Comparison of ENCODE assay signal across 11 mouse cellular contexts in the genomic region with DNA sequence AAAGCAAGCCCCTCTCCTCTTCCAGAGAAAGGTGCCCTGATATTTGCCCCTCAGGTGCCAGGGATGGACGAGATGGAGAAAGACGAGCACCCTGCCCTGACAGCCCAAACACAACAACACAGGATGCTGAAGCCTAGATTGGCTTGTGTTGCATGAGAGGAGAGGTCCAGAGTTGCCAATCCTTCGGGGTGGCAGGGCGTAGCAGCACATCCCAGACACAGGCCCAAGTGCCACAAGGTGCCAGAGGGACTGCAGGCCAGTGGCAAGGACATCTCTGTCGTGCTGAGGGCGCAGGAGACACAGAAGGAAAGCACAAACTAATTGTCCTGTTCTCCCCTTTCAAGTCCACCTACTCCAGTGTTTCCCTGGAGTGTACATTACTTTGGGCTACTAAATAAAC. TPM values are rescaled to one million over a fixed set of nuclear protein-coding genes. Genes with fewer than 3 reads are reported as not detected.
DNase-seq lines count a peak whose midpoint lies in the region; ATAC-seq and TF ChIP-seq lines count a peak whose summit lies in the region.
"Had no signal": no experiment of that assay in that cellular context is flagged by ENCODE, and none has a peak within 500 bp of the region (broad histone marks: within the 10 kb centered on the region; RNA-seq: fewer than 3 reads in every experiment).

No protein-coding gene starts in this region.

- no peak for DNase-seq in liver, postnatal 0 days
- DNase-seq in liver, embryonic 11.5 days (ENCODE audit: low spot score), result no peak
- no peak for DNase-seq in intestine, embryonic 14.5 days (ENCODE audit: low spot score)
- DNase-seq: adrenal gland, postnatal 36 days; lung, adult 2 months; thymus, postnatal 25 days had no signal

- no peaks in the 10 kb centered on the region; the same call in 1 of the 2 replicates for H3K36me3 ChIP-seq in liver, postnatal 0 days (replicated peaks; ENCODE audit: insufficient read depth, low read length)
- peaks cover 3% of the 10 kb centered on the region; the same call in 1 of the 2 replicates for H3K36me3 ChIP-seq in liver, embryonic 11.5 days (ENCODE audit: control insufficient read depth, insufficient read depth, low read length)
- H3K36me3 ChIP-seq in forebrain, embryonic 15.5 days, result no peaks in the 10 kb centered on the region
- peaks cover 16% of the 10 kb centered on the region; the same call in 1 of the 2 replicates for H3K36me3 ChIP-seq in intestine, embryonic 14.5 days (ENCODE audit: control insufficient read depth, insufficient read depth, low read length)
- peaks cover 6% of the 10 kb centered on the region; the same call in 1 of the 2 replicates for H3K36me3 ChIP-seq in stomach, embryonic 15.5 days

- peak overlapping the region; percentile 22; the same call in 1 of the 2 replicates for H3K27ac ChIP-seq in liver, postnatal 0 days (ENCODE audit: low read depth)
- H3K27ac ChIP-seq in liver, embryonic 11.5 days (ENCODE audit: low read depth, low read length), result no peak overlapping the region; the same call in 1 of the 2 replicates
- peak overlapping the region; percentile 62; the same call in 1 of the 2 replicates for H3K27ac ChIP-seq in forebrain, embryonic 15.5 days (replicated peaks)
- no peak overlapping the region for H3K27ac ChIP-seq in intestine, embryonic 14.5 days (ENCODE audit: low read depth)
- H3K27ac ChIP-seq in stomach, embryonic 15.5 days, result no peak overlapping the region

- no peak for TF ChIP-seq CTCF in liver, postnatal 0 days (IDR thresholded peaks at IDR 0.05; ENCODE audit: low read depth)

- no peak for ATAC-seq in liver, postnatal 0 days
- no peak for ATAC-seq in liver, embryonic 11.5 days (replicated peaks; ENCODE audit: low FRiP score)
- ATAC-seq in forebrain, embryonic 15.5 days (replicated peaks), result no peak
- no peak for ATAC-seq in intestine, embryonic 14.5 days (replicated peaks; ENCODE audit: low FRiP score, low TSS enrichment, low read depth)
- no peak for ATAC-seq in stomach, embryonic 15.5 days (ENCODE audit: insufficient read depth, low FRiP score, low read depth)
- no peak for ATAC-seq in CD4-positive, CD25-positive, alpha-beta regulatory T cell, adult 4 months
- ATAC-seq in erythroid progenitor cell, adult 5-6 weeks (replicated peaks; ENCODE audit: low FRiP score, poor library complexity, severe bottlenecking), result no peak
- ATAC-seq: midbrain, embryonic 16.5 days had no signal

- no peak overlapping the region for H3K9ac ChIP-seq in liver, postnatal 0 days (replicated peaks)
- no peak overlapping the region for H3K9ac ChIP-seq in liver, embryonic 11.5 days (ENCODE audit: low read depth, low read length)
- no peak overlapping the region for H3K9ac ChIP-seq in forebrain, embryonic 15.5 days (replicated peaks)
- no peak overlapping the region for H3K9ac ChIP-seq in intestine, embryonic 14.5 days (ENCODE audit: low read length)
- H3K9ac ChIP-seq in stomach, embryonic 15.5 days, result no peak overlapping the region

- H3K4me1 ChIP-seq in liver, postnatal 0 days (ENCODE audit: insufficient read depth), result peaks cover 64% of the 10 kb centered on the region
- peaks cover 49% of the 10 kb centered on the region for H3K4me1 ChIP-seq in liver, embryonic 11.5 days (replicated peaks; ENCODE audit: control insufficient read depth, insufficient read depth, low read length)
- peaks cover 82% of the 10 kb centered on the region for H3K4me1 ChIP-seq in forebrain, embryonic 15.5 days
- H3K4me1 ChIP-seq in intestine, embryonic 14.5 days (replicated peaks; ENCODE audit: control insufficient read depth, insufficient read depth, low read length), result peaks cover 62% of the 10 kb centered on the region
- H3K4me1 ChIP-seq in stomach, embryonic 15.5 days, result peaks cover 71% of the 10 kb centered on the region

- H3K4me3 ChIP-seq in liver, postnatal 0 days (ENCODE audit: low read depth, low read length), result no peak overlapping the region
- H3K4me3 ChIP-seq in liver, embryonic 11.5 days (ENCODE audit: low read depth, low read length), result no peak overlapping the region
- H3K4me3 ChIP-seq in forebrain, embryonic 15.5 days, result no peak overlapping the region
- H3K4me3 ChIP-seq in intestine, embryonic 14.5 days (ENCODE audit: low read depth, low read length), result no peak overlapping the region
- H3K4me3 ChIP-seq in stomach, embryonic 15.5 days (replicated peaks), result no peak overlapping the region

- no peak overlapping the region for H3K4me2 ChIP-seq in liver, postnatal 0 days (ENCODE audit: low read depth, low read length)
- no peak overlapping the region for H3K4me2 ChIP-seq in liver, embryonic 11.5 days
- H3K4me2 ChIP-seq in forebrain, embryonic 15.5 days (replicated peaks), result 0 out of 2 replicates have a peak overlapping the region, but pooled peaks have one; percentile 31
- peak overlapping the region; percentile 15; the same call in 1 of the 2 replicates for H3K4me2 ChIP-seq in intestine, embryonic 14.5 days (ENCODE audit: low read length)
- 0 out of 2 replicates have a peak overlapping the region, but pooled peaks have one; percentile 17 for H3K4me2 ChIP-seq in stomach, embryonic 15.5 days

- H3K27me3 ChIP-seq in liver, postnatal 0 days (ENCODE audit: insufficient read depth, low read length), result no peaks in the 10 kb centered on the region
- H3K27me3 ChIP-seq in liver, embryonic 11.5 days (replicated peaks; ENCODE audit: control insufficient read depth, insufficient read depth, low read length), result no peaks in the 10 kb centered on the region
- no peaks in the 10 kb centered on the region for H3K27me3 ChIP-seq in forebrain, embryonic 15.5 days
- H3K27me3 ChIP-seq in intestine, embryonic 14.5 days (replicated peaks; ENCODE audit: control insufficient read depth, insufficient read depth, low read length), result no peaks in the 10 kb centered on the region
- no peaks in the 10 kb centered on the region for H3K27me3 ChIP-seq in stomach, embryonic 15.5 days (replicated peaks)

- no peaks in the 10 kb centered on the region for H3K9me3 ChIP-seq in liver, postnatal 0 days (ENCODE audit: low read length)
- no peaks in the 10 kb centered on the region for H3K9me3 ChIP-seq in liver, embryonic 11.5 days (ENCODE audit: control insufficient read depth, low read length)
- H3K9me3 ChIP-seq in forebrain, embryonic 15.5 days, result no peaks in the 10 kb centered on the region
- H3K9me3 ChIP-seq in intestine, embryonic 14.5 days (ENCODE audit: control insufficient read depth, low read length), result no peaks in the 10 kb centered on the region
- no peaks in the 10 kb centered on the region for H3K9me3 ChIP-seq in stomach, embryonic 15.5 days

- TF ChIP-seq EP300 in liver, postnatal 0 days (IDR thresholded peaks at IDR 0.05; ENCODE audit: low read depth), result no peak

- WGBS in liver, postnatal 0 days (ENCODE audit: insufficient replicate concordance), result 75% methylated on average over 6 of the region's 6 CpGs
- WGBS in liver, embryonic 11.5 days, result 82% methylated on average over 6 of the region's 6 CpGs
- WGBS in forebrain, embryonic 15.5 days, result 49% methylated on average over 6 of the region's 6 CpGs
- 70% methylated on average over 6 of the region's 6 CpGs for WGBS in intestine, embryonic 14.5 days
- WGBS in stomach, embryonic 15.5 days, result 69% methylated on average over 6 of the region's 6 CpGs

RNA-seq across cellular contexts. Expression of gene Ski, which starts 8.2 kb away (rescaled TPM):
- polyA plus RNA-seq in liver, postnatal 0 days (2015; fragmentation: Nextera tagmentation; extraction: Ambion mirVana), result 3.5 and 3.7 TPM in 2 replicates
- 8.2 and 9.8 TPM in 2 replicates for polyA plus RNA-seq in liver, embryonic 11.5 days (2014; fragmentation: Nextera tagmentation; extraction: Ambion mirVana)
- 14.3 TPM in 2 replicates for polyA plus RNA-seq in forebrain, embryonic 15.5 days (2015; fragmentation: Nextera tagmentation; extraction: Ambion mirVana)
- 24.4 and 25.3 TPM in 2 replicates for polyA plus RNA-seq in intestine, embryonic 14.5 days (2014; fragmentation: Nextera tagmentation; extraction: Ambion mirVana)
- polyA plus RNA-seq in stomach, embryonic 15.5 days (2015; fragmentation: Nextera tagmentation; extraction: Ambion mirVana), result 16.2 and 16.6 TPM in 2 replicates
- polyA plus RNA-seq in CD4-positive, CD25-positive, alpha-beta regulatory T cell, adult 4 months (2017; shearing (Covaris generic)), result 10 to 100 TPM; 20.6 to 28.2 TPM
- 5.0 and 9.7 TPM in 2 replicates for total RNA-seq in erythroid progenitor cell, adult 5-6 weeks (2015; ENCODE audit: low replicate concordance)
- 1.7 and 2.7 TPM in 2 replicates for total RNA-seq in erythroid progenitor cell, adult 5-6 weeks (2017; ENCODE audit: low replicate concordance)

RNA-seq across cellular contexts. Expression of gene Faap20, which starts 35.4 kb away (rescaled TPM):
- polyA plus RNA-seq in liver, postnatal 0 days (2015; fragmentation: Nextera tagmentation; extraction: Ambion mirVana), result 23.1 and 24.7 TPM in 2 replicates
- polyA plus RNA-seq in liver, embryonic 11.5 days (2014; fragmentation: Nextera tagmentation; extraction: Ambion mirVana), result 50.1 and 55.0 TPM in 2 replicates
- 88.2 and 89.3 TPM in 2 replicates for polyA plus RNA-seq in forebrain, embryonic 15.5 days (2015; fragmentation: Nextera tagmentation; extraction: Ambion mirVana)
- 74.6 and 81.2 TPM in 2 replicates for polyA plus RNA-seq in intestine, embryonic 14.5 days (2014; fragmentation: Nextera tagmentation; extraction: Ambion mirVana)
- polyA plus RNA-seq in stomach, embryonic 15.5 days (2015; fragmentation: Nextera tagmentation; extraction: Ambion mirVana), result 64.5 and 65.8 TPM in 2 replicates
- polyA plus RNA-seq in CD4-positive, CD25-positive, alpha-beta regulatory T cell, adult 4 months (2017; shearing (Covaris generic)), result 10 to 100 TPM; 50.4 to 58.5 TPM
- total RNA-seq in erythroid progenitor cell, adult 5-6 weeks (2015; ENCODE audit: low replicate concordance), result 4.0 and 6.7 TPM in 2 replicates
- 2.1 and 2.2 TPM in 2 replicates for total RNA-seq in erythroid progenitor cell, adult 5-6 weeks (2017; ENCODE audit: low replicate concordance)

Comparison
In these comparisons a context has a peak if more than half of its experiments do, and no peak if none do; other contexts are left out.
1. H3K27ac ChIP-seq: peak in liver, postnatal 0 days (single experiment) and forebrain, embryonic 15.5 days (single experiment); none in liver, embryonic 11.5 days (single experiment), intestine, embryonic 14.5 days (single experiment) and stomach, embryonic 15.5 days (single experiment).
2. H3K4me2 ChIP-seq: peak in forebrain, embryonic 15.5 days (single experiment), intestine, embryonic 14.5 days (single experiment) and stomach, embryonic 15.5 days (single experiment); none in liver, postnatal 0 days (single experiment) and liver, embryonic 11.5 days (single experiment).